ENCODE assay signal across 7 mouse cellular contexts in the genomic region with DNA sequence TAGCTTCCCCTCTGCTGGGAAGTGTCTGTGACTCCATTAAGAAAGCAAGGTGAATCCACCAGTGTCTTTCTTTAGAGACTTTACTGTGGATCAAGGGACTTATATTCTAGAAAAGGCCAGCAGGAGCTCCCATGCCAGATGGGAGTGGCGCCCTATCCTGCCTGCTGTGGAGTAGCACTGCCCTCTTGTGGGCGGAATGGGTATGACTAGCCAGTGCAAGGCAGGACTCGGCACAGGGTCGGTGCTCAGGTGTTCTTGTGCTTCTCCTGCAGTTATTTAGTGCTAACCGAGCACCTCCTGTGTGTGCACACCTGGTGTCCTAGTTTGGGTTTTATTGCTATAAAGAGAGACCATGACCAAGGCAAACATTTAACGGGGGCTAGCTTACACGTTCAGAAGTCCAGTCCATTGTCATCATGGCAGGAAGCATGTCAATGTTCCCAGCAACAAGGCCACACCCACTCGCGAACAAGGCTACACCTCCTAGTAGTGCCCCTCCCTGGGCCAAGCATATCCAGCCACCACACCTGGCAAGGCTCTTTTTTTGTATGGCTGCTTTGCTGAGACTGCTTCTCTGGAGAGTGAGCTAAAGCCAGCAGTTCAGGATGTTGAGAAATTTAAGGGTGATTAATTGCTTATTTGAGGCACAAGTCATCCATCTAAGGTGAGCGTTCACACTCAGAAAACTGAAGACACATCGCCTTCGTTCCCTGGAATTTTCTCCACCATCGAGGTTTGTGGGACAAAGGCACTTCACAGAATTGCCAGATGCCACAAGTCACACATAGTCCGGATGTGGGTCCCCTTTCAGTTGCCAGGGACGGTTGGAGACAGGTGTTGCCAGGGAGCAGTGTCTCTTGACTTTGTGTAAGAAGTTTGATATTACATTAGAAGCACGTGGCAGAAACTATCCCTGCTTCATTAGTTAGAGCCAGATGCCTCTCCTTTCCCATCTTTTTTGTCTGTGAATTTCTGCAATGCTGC. TPM values are rescaled to one million over a fixed set of nuclear protein-coding genes. Genes with fewer than 3 reads are reported as not detected.
DNase-seq lines count a peak whose midpoint lies in the region; ATAC-seq and TF ChIP-seq lines count a peak whose summit lies in the region.

No protein-coding gene starts in this region.

- H3K4me3 ChIP-seq in embryonic facial prominence, embryonic 11.5 days (ENCODE audit: low read depth, low read length) = no peak overlapping the region
- H3K4me3 ChIP-seq in limb, embryonic 10.5 days = 0 out of 2 replicates have a peak overlapping the region, but pooled peaks have one; percentile 22
- no peak overlapping the region for H3K4me3 ChIP-seq in midbrain, embryonic 14.5 days (replicated peaks; ENCODE audit: low read depth, low read length)
- H3K4me3 ChIP-seq in small intestine, adult 2 months (ENCODE audit: low read depth, low read length) = no peak overlapping the region

- H3K9ac ChIP-seq in embryonic facial prominence, embryonic 11.5 days (replicated peaks; ENCODE audit: low read length) = no peak overlapping the region
- H3K9ac ChIP-seq in midbrain, embryonic 14.5 days (replicated peaks; ENCODE audit: low read length) = no peak overlapping the region; the same call in 1 of the 2 replicates

- peak; percentile 97 for TF ChIP-seq CTCF in small intestine, adult 2 months (IDR thresholded peaks at IDR 0.05; ENCODE audit: extremely low read depth, insufficient read length, insufficient replicate concordance, low read depth, low read length)

- no peak overlapping the region for H3K4me2 ChIP-seq in embryonic facial prominence, embryonic 11.5 days (ENCODE audit: low read depth, low read length)
- peak overlapping the region; percentile 33 for H3K4me2 ChIP-seq in midbrain, embryonic 14.5 days (ENCODE audit: low read length)

- H3K4me1 ChIP-seq in embryonic facial prominence, embryonic 11.5 days (ENCODE audit: control insufficient read depth, insufficient read depth, low read length) = no peaks in the 10 kb centered on the region
- peaks cover 31% of the 10 kb centered on the region for H3K4me1 ChIP-seq in limb, embryonic 10.5 days
- peaks cover 17% of the 10 kb centered on the region for H3K4me1 ChIP-seq in midbrain, embryonic 14.5 days (ENCODE audit: control insufficient read depth, insufficient read depth, low read length)
- H3K4me1 ChIP-seq in small intestine, adult 2 months (ENCODE audit: control insufficient read depth, insufficient read depth, insufficient read length, low read length) = no peaks in the 10 kb centered on the region

- WGBS in embryonic facial prominence, embryonic 11.5 days = 35% methylated on average over 16 of the region's 16 CpGs
- 38% methylated on average over 16 of the region's 16 CpGs for WGBS in limb, embryonic 10.5 days
- WGBS in midbrain, embryonic 14.5 days = 34% methylated on average over 16 of the region's 16 CpGs
- 25% methylated on average over 16 of the region's 16 CpGs for WGBS in small intestine, adult 2 months

- no peaks in the 10 kb centered on the region for H3K9me3 ChIP-seq in embryonic facial prominence, embryonic 11.5 days (replicated peaks; ENCODE audit: control insufficient read depth, low read length)
- no peaks in the 10 kb centered on the region for H3K9me3 ChIP-seq in limb, embryonic 10.5 days (replicated peaks)
- H3K9me3 ChIP-seq in midbrain, embryonic 14.5 days (ENCODE audit: control insufficient read depth, low read length) = no peaks in the 10 kb centered on the region

- TF ChIP-seq POLR2A in small intestine, adult 2 months (IDR thresholded peaks at IDR 0.05; ENCODE audit: low read depth, low read length) = no peak

- peak; percentile 92 for DNase-seq in adrenal gland, postnatal 10 days
- DNase-seq in embryonic facial prominence, embryonic 11.5 days (ENCODE audit: low spot score) = peak; percentile 85
- DNase-seq in heart, adult 18-20 months = peak; percentile 77 to 94
- DNase-seq in kidney, adult 18-20 months = peak; percentile 89
- DNase-seq in limb, embryonic 10.5 days (ENCODE audit: low spot score) = peak; percentile 92
- peak; percentile 90 for DNase-seq in midbrain, embryonic 14.5 days

- no peaks in the 10 kb centered on the region for H3K27me3 ChIP-seq in embryonic facial prominence, embryonic 11.5 days (ENCODE audit: control insufficient read depth, insufficient read depth, low read length)
- H3K27me3 ChIP-seq in limb, embryonic 10.5 days (ENCODE audit: low read depth, poor library complexity, severe bottlenecking) = 0 out of 2 replicates have a peak, but pooled peaks cover 12% of the 10 kb centered on the region
- no peaks in the 10 kb centered on the region for H3K27me3 ChIP-seq in midbrain, embryonic 14.5 days (ENCODE audit: control insufficient read depth, insufficient read depth, low read length)
- no peaks in the 10 kb centered on the region for H3K27me3 ChIP-seq in small intestine, adult 2 months (ENCODE audit: control insufficient read depth, insufficient read depth, low read length)

- no peak for ATAC-seq in embryonic facial prominence, embryonic 11.5 days (replicated peaks; ENCODE audit: insufficient number of reproducible peaks, low FRiP score, low TSS enrichment, low read depth)
- peak; percentile 65; the same call in 1 of the 2 replicates for ATAC-seq in midbrain, embryonic 14.5 days (ENCODE audit: low FRiP score, low TSS enrichment)

- H3K36me3 ChIP-seq in embryonic facial prominence, embryonic 11.5 days (replicated peaks; ENCODE audit: control insufficient read depth, insufficient read depth, low read depth, low read length) = no peaks in the 10 kb centered on the region
- no peaks in the 10 kb centered on the region for H3K36me3 ChIP-seq in limb, embryonic 10.5 days
- H3K36me3 ChIP-seq in midbrain, embryonic 14.5 days (ENCODE audit: control insufficient read depth, insufficient read depth, low read length) = no peaks in the 10 kb centered on the region
- H3K36me3 ChIP-seq in small intestine, adult 2 months (ENCODE audit: control insufficient read depth, insufficient read depth, low read length) = no peaks in the 10 kb centered on the region

- no peak overlapping the region for H3K27ac ChIP-seq in embryonic facial prominence, embryonic 11.5 days (replicated peaks; ENCODE audit: low read depth, low read length)
- no peak overlapping the region for H3K27ac ChIP-seq in limb, embryonic 10.5 days
- H3K27ac ChIP-seq in midbrain, embryonic 14.5 days (replicated peaks; ENCODE audit: low read depth, low read length) = no peak overlapping the region
- H3K27ac ChIP-seq in small intestine, adult 2 months (ENCODE audit: insufficient read depth, low read depth, low read length) = no peak overlapping the region

RNA-seq across cellular contexts. Expression of a gene that starts 3.2 kb away (rescaled TPM):
- total RNA-seq in adrenal gland, postnatal 10 days (2021) = 1 to 10 TPM; 6.3 to 6.9 TPM
- polyA plus RNA-seq in embryonic facial prominence, embryonic 11.5 days (2014; fragmentation: Nextera tagmentation; extraction: Ambion mirVana) = 1.9 and 2.1 TPM in 2 replicates
- 1 to 10 TPM; 8.0 to 9.2 TPM for total RNA-seq in heart, adult 18-20 months (2021)
- polyA plus RNA-seq in limb, embryonic 10.5 days (2016; fragmentation: Nextera tagmentation; extraction: Ambion mirVana) = 1.2 and 1.7 TPM in 2 replicates
- polyA plus RNA-seq in midbrain, embryonic 14.5 days (2014; fragmentation: Nextera tagmentation; extraction: Ambion mirVana) = 0.94 and 1.9 TPM in 2 replicates
- polyA plus RNA-seq in small intestine, adult 2 months (2012; rRNA removed) = 0.22 and 0.34 TPM in 2 replicates
